Mouse (Mus musculus) frontal cortex, adult 2 months (tissue): ENCODE measurements at regions not wholly inside any gene's neighbourhood (a gene's known extent, or its start where the extent isn't known, plus 50 kb on each side); places are given as distances from the start of the nearest gene placed in this dataset.
A peak's percentile ranks its signal among the peaks of the same experiment; 100 is the strongest.

Experiments used
- DNase-seq, 2 experiments: peaks; one replicate each; pipeline ENCODE4 v3.0.0; 2022; ENCODE audit warnings: low spot score in 1 of 2; ENCODE audit errors: extremely low spot score in 1 of 2

DNA sequence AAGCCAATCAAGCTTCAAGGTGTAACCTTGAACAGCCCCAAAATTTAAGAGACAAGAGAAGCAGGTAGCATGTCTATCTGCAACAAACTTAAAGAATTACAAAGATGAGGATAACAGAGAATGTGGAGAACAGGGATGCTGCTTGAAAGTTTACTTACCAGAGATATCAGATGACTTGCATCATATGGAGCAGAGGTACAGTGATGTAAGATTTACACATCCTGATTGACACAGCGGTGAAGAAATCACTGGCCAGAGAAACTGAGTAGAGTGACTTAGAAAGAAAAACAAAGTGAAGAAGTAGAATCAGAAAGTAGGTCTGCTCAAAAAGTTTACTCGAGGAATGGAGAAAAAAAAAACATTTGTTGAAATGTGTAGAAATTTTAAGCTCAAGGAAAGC, 54.6 kb upstream of the 4930523C07Rik start:
- DNase-seq = no peak

DNA sequence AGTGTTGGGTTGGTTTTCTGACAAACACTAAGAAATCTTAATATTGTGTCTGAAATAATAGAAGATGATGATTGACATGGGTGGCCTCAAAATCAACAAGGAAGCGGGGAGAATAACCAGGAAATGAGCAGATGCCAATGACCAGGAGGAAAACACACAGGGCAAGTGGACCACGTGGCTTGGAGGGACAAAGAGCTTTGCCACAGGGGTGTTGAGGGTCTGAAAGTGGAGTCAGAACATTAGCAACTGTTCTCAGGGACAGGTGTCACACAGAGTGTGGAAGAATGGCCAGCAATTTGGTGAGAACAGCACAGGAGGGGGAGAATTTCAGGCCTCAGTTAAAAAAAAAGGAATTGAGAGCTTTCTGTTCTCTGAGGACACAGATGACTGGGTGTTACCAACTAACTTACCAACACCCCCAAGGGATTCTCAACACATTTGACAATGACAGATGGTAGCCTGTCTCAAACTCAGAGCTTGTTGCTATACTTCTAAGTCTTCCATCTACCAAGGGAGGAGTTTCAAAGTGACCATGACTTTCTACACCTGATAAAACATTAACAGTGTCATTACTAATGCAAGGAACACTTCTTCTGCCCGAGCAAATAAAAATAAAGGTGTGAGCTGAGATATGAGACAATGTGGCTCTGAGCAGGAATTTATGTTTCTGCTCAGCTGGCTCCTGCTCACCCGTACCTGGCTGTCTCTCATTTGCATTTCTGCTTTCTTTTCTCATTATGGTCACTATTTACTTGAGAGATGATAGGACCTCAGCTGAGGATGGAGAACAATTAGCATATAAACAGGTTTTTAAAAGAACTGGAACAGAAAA, 52.2 kb upstream of the 4930523C07Rik start:
- peak in 1 of 2 experiments; percentile 12 for DNase-seq
